Mouse (Mus musculus) limb, embryonic 14.5 days (tissue): ENCODE results near the gene Alox12b. TPM values are rescaled to one million over a fixed set of nuclear protein-coding genes. Genes with fewer than 3 reads are reported as not detected.

Experiments
- ATAC-seq: fragments of 200-750 bp; cut with Nextera tagmentation; 2 replicates; pipeline ENCODE4 v1.8.0; 2017; ENCODE audit warnings: low read depth, moderate number of reproducible peaks, moderate TSS enrichment; ENCODE audit not compliant: low FRiP score
- DNase-seq: peaks from one replicate; pipeline ENCODE4 v3.0.0-alpha.2; 2015; ENCODE audit warnings: low spot score
- H3K27ac ChIP-seq: fragments of 300-500 bp; sonication (generic); replicated peaks from 2 replicates; pipeline ENCODE4 v1.5.1; 2014; ENCODE audit warnings: low read depth, mild to moderate bottlenecking, low read length, moderate library complexity, mixed read lengths
- H3K27me3 ChIP-seq: fragments of 300-500 bp; sonication (generic); 2 replicates; pipeline ENCODE4 v1.6.1; 2014; ENCODE audit warnings: low read length, mixed read lengths; ENCODE audit not compliant: control insufficient read depth, insufficient read depth
- H3K36me3 ChIP-seq: fragments of 300-500 bp; sonication (generic); 2 replicates; pipeline ENCODE4 v1.6.1; 2014; ENCODE audit warnings: mild to moderate bottlenecking, low read length, moderate library complexity, mixed read lengths; ENCODE audit not compliant: control insufficient read depth, insufficient read depth
- H3K4me1 ChIP-seq: fragments of 300-500 bp; sonication (generic); 2 replicates; pipeline ENCODE4 v1.6.1; 2014; ENCODE audit warnings: antibody characterized with exemption, low read length, mixed read lengths; ENCODE audit not compliant: control insufficient read depth, insufficient read depth
- H3K4me2 ChIP-seq: fragments of 300-500 bp; sonication (generic); replicated peaks from 2 replicates; pipeline ENCODE4 v1.6.1; 2014; ENCODE audit warnings: low read depth, mild to moderate bottlenecking, low read length, moderate library complexity; ENCODE audit not compliant: severe bottlenecking
- H3K4me3 ChIP-seq: fragments of 300-500 bp; sonication (generic); replicated peaks from 2 replicates; pipeline ENCODE4 v1.5.1; 2014; ENCODE audit warnings: low read length
- H3K9ac ChIP-seq: fragments of 300-500 bp; sonication (generic); 2 replicates; pipeline ENCODE4 v1.6.1; 2014; ENCODE audit warnings: mild to moderate bottlenecking, low read depth, low read length, moderate library complexity; ENCODE audit not compliant: severe bottlenecking
- H3K9me3 ChIP-seq: fragments of 300-500 bp; sonication (generic); 2 replicates; pipeline ENCODE4 v1.6.1; 2016; ENCODE audit warnings: low read length; ENCODE audit not compliant: control insufficient read depth
- POLR2A ChIP-seq: fragments of 200-500 bp; IDR thresholded peaks from 2 replicates; pipeline ENCODE4 v1.8.0; 2012; ENCODE audit warnings: inconsistent platforms, mild to moderate bottlenecking, moderate library complexity, borderline replicate concordance; ENCODE audit not compliant: insufficient read depth, insufficient read length; ENCODE audit errors: extremely low read depth
- WGBS: fragments of 180-500 bp; shearing (Covaris S2); extraction: QIAGEN DNeasy Blood & Tissue Kit; methylation state at CpG from one replicate; pipeline ENCODE4 v1.1.7; 2014; 5-methylcytosine and 5-hydroxymethylcytosine counted together
- polyA plus RNA-seq, 2 experiments: library from polyadenylated mRNA; depleted of rRNA in 1 of 2; stranded (reverse) in 1 of 2; unstranded in 1 of 2; fragments of >200 nt; fragmentation: Nextera tagmentation in 1 of 2; extraction: Ambion mirVana in 1 of 2; gene quantifications; 2 replicates each; pipeline versions ENCODE4 v1.2.1 to v1.2.3; 2012 to 2014

Gene Alox12b
- polyA plus RNA-seq, 2 experiments, result 0.24 to 0.83 TPM

DNA sequence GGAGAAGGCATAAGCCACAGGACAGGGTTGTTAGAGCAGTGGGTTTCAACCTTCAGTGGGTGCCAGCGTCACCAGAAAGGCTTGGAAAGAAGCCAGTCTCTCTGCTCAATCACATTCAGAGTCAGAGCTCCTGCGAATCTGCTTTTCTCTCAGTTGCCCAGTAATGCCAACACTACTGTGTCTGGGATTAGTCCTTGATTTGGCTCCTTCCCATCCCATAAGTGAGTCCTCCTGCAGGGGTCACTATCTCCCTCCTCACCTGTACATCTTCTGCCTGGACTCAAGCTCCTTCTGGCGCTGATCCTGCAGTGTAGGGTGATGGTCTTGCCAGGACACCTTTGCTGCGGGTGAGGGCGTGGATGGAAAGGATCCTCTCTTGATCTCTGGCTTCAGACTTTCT lies 40.0 kb downstream of the Alox12b start:
- peak overlapping the region; percentile 21; the same call in 1 of the 2 replicates for H3K9ac ChIP-seq
- H3K27ac ChIP-seq, result no peak overlapping the region
- H3K36me3 ChIP-seq, result no peaks in the 10 kb centered on the region
- H3K27me3 ChIP-seq, result peaks cover 26% of the 10 kb centered on the region
- TF ChIP-seq POLR2A, result no peak
- 5% methylated on average over 5 of the region's 5 CpGs for WGBS
- DNase-seq (no peak), ATAC-seq (no peak)
- H3K4me1 ChIP-seq, result peaks cover 8% of the 10 kb centered on the region; the same call in 1 of the 2 replicates
- H3K9me3 ChIP-seq, result no peaks in the 10 kb centered on the region
- H3K4me3 ChIP-seq, result peak overlapping the region; percentile 25
- peak overlapping the region; percentile 39 for H3K4me2 ChIP-seq

DNA sequence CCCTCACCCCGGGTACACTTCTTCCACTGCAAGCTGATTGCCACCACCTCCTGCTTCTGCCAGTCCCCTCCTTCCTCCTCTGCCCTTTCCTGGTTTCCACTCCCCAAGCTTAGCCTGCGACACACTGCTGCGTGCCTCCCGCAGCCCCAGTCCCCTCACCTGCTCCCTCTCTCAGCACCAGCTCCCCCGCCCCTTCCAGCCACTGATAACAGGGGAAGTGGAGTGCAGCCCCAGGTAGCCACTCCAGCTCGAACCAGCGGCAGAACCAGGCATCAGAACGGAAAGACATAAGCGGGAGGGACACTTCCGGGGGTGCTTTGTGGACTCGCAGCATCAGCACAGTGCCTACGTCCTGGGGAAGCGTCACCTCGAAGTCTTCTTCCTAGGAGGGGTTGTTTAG lies 40.4 kb downstream of the Alox12b start:
- Histone ChIP-seq H3K4me1 (peaks cover 8% of the 10 kb centered on the region; the same call in 1 of the 2 replicates), H3K4me3 (peak overlapping the region; percentile 25), H3K36me3 (no peaks in the 10 kb centered on the region), H3K4me2 (peak overlapping the region; percentile 39), H3K27me3 (peaks cover 26% of the 10 kb centered on the region), H3K9ac (peak overlapping the region; percentile 21; the same call in 1 of the 2 replicates), H3K27ac (no peak overlapping the region), H3K9me3 (no peaks in the 10 kb centered on the region)
- DNase-seq (no peak), ATAC-seq (no peak)
- TF ChIP-seq POLR2A, result no peak
- WGBS, result 1% methylated on average over 14 of the region's 14 CpGs

DNA sequence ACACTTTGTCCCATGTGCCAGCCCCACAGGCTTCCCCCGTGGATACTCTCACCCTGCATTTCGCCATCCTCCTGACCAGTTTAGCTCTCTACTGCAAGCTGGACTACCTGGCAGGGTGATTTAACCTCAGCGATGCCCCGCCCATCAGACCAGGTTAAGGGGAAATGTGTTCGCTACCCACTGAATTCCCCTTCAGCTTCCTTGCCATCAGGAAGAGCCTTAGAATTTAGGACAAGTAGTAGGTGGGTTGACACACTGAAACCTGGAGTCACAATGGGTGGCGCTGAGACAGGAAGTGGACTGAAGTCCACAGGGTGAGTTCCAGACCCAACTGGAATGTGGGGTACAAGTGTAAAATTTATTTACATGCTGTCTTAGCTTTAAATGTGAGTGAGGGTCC lies 41.0 kb downstream of the Alox12b start, which contains the start of gene Alox8:
Gene Alox8, minus strand, starts transcription at position 101 of the 400 bp plus-strand sequence.
- Histone ChIP-seq H3K36me3 (no peaks in the 10 kb centered on the region), H3K4me2 (peak within 1 kb of the TSS; percentile 39), H3K27me3 (peaks cover 26% of the 10 kb centered on the region), H3K9me3 (no peaks in the 10 kb centered on the region), H3K4me1 (peaks cover 8% of the 10 kb centered on the region; the same call in 1 of the 2 replicates), H3K4me3 (peak within 1 kb of the TSS; percentile 25), H3K27ac (no peak within 1 kb of the TSS), H3K9ac (peak within 1 kb of the TSS; percentile 21; the same call in 1 of the 2 replicates)
- ATAC-seq, result no peak
- WGBS, result 27% methylated on average over 6 of the region's 6 CpGs
- DNase-seq, result no peak
- no peak for TF ChIP-seq POLR2A

DNA sequence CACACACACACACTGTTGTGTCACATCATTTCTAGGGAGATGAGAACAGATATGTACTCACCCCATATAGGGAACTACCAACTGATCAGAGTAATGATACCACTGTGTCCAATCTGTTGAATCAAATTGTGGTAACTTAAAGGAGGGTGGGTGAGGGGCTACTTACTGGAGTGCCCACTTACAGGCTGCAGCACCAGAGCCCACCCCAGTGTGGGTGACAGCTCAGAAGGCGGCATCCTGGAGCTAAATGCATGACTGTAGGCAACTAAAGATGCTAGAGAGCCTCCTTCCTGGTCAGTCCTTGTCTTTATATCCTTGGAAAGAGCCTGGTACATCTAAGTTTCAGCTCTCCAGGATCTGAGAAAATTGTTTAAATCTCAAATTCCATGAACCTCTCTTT lies 42.5 kb downstream of the Alox12b start:
- peaks cover 8% of the 10 kb centered on the region; the same call in 1 of the 2 replicates for H3K4me1 ChIP-seq
- no peak overlapping the region for H3K4me2 ChIP-seq
- H3K27me3 ChIP-seq, result peaks cover 26% of the 10 kb centered on the region
- no peak overlapping the region for H3K27ac ChIP-seq
- ATAC-seq (no peak), DNase-seq (no peak)
- no peak for TF ChIP-seq POLR2A
- H3K4me3 ChIP-seq, result no peak overlapping the region
- H3K36me3 ChIP-seq, result no peaks in the 10 kb centered on the region
- H3K9ac ChIP-seq, result no peak overlapping the region
- 92% methylated on average over 1 of the region's 1 CpGs for WGBS
- no peaks in the 10 kb centered on the region for H3K9me3 ChIP-seq

DNA sequence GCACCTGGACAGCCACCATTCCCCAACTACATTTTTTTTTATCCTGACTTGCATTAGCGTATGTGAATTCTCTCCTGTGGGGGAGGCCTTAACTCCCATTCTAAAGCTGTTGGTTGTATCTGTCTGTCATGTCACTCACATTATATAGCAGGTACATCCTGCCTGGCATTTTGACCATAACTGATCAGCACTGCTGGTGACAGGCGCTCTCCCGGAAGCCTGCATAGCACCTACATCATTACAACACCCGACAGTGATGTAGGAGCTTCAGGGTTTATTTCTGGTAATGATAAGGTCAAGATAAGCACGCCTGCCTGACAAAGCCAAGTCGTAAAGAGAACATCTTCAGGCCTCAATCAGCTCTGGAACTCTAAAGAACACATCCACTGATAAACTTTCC lies 43.4 kb downstream of the Alox12b start:
- Histone ChIP-seq H3K9ac (no peak overlapping the region), H3K4me3 (no peak overlapping the region), H3K27me3 (peaks cover 26% of the 10 kb centered on the region), H3K4me1 (peaks cover 8% of the 10 kb centered on the region; the same call in 1 of the 2 replicates), H3K9me3 (no peaks in the 10 kb centered on the region), H3K27ac (no peak overlapping the region), H3K4me2 (no peak overlapping the region), H3K36me3 (no peaks in the 10 kb centered on the region)
- DNase-seq (no peak), ATAC-seq (no peak)
- 46% methylated on average over 6 of the region's 6 CpGs for WGBS
- no peak for TF ChIP-seq POLR2A
